Mouse (Mus musculus) thymus, adult 2 months (tissue): ENCODE measurements around the gene Pld3.

Source experiments
- CTCF ChIP-seq: fragments of 200-500 bp; IDR thresholded peaks from 2 replicates; pipeline ENCODE4 v1.5.1; 2012; ENCODE audit warnings: mild to moderate bottlenecking, control low read depth, low read length, moderate library complexity, borderline replicate concordance; ENCODE audit not compliant: control insufficient read depth, poor library complexity, insufficient read depth; ENCODE audit errors: extremely low read depth
- POLR2A ChIP-seq: fragments of 200-500 bp; IDR thresholded peaks from 2 replicates; pipeline ENCODE4 v1.6.1; 2012; ENCODE audit warnings: mild to moderate bottlenecking, low read length, control low read depth, moderate library complexity; ENCODE audit not compliant: control insufficient read depth, poor library complexity, insufficient read depth; ENCODE audit errors: extremely low read depth

- no peak for TF ChIP-seq CTCF
- TF ChIP-seq POLR2A: no peak
These were observed 12.5 kb downstream of the Pld3 start for GRCm38 (mm10) chr7:27540521-27540920.
